24 mouse cellular contexts compared by ENCODE assay signal in the genomic region with DNA sequence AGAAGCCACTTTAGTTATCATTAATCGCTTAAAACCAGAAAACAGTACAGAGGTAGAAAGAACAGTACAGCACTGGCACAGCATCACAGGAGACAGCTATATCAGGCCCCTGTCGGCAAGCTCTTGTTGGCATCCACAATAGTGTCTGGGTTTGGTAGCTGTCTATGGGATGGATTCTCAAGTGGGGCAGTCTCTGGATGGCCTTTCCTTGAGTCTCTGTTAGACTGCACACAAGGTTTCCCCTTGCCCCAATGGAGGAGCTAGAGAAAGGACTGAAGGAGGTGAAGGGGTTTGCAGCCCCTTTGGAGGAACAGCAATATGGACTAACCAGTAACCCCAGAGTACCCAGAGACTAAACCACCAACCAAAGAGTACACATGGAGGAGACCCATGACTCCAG. TPM values are rescaled to one million over a fixed set of nuclear protein-coding genes. Genes with fewer than 3 reads are reported as not detected.
DNase-seq lines count a peak whose midpoint lies in the region; ATAC-seq lines count a peak whose summit lies in the region.
"Had no signal": no experiment of that assay in that cellular context is flagged by ENCODE, and none has a peak within 500 bp of the region (broad histone marks: within the 10 kb centered on the region; RNA-seq: fewer than 3 reads in every experiment).

No protein-coding gene starts in this region.

- no peaks in the 10 kb centered on the region for H3K4me1 ChIP-seq in hindbrain, embryonic 14.5 days (replicated peaks; ENCODE audit: control insufficient read depth, insufficient read depth, low read length)
- H3K4me1 ChIP-seq in hindbrain, embryonic 10.5 days (replicated peaks): no peaks in the 10 kb centered on the region
- H3K4me1 ChIP-seq in midbrain, embryonic 14.5 days (ENCODE audit: control insufficient read depth, insufficient read depth, low read length): no peaks in the 10 kb centered on the region
- no peaks in the 10 kb centered on the region for H3K4me1 ChIP-seq in midbrain, embryonic 16.5 days (ENCODE audit: control insufficient read depth, insufficient read depth, low read length)
- H3K4me1 ChIP-seq in limb, embryonic 10.5 days: no peaks in the 10 kb centered on the region
- H3K4me1 ChIP-seq: liver, embryonic 15.5 days; midbrain, embryonic 15.5 days had no signal

- no peak for DNase-seq in hindbrain, embryonic 14.5 days (ENCODE audit: low spot score)
- DNase-seq in hindbrain, embryonic 10.5 days (ENCODE audit: low spot score): no peak
- no peak for DNase-seq in midbrain, embryonic 14.5 days
- DNase-seq in limb, embryonic 10.5 days (ENCODE audit: low spot score): peak; percentile 33
- DNase-seq in yolk sac, embryonic 10.5 days (ENCODE audit: low spot score): peak; percentile 12
- no peak for DNase-seq in adrenal gland, adult 2 months
- DNase-seq: cerebellum, adult 18-20 months; cerebellum, postnatal 25 days; embryo, embryonic 11 days; gastrocnemius, postnatal 14 days; kidney, adult 18-20 months; kidney, postnatal 10 days; left cerebral cortex, postnatal 4 days; lung, postnatal 14 days; thymus, postnatal 36 days had no signal

- ATAC-seq in hindbrain, embryonic 14.5 days (ENCODE audit: low FRiP score): 0 out of 2 replicates have a peak, but pooled peaks have one; percentile 7
- ATAC-seq in midbrain, embryonic 14.5 days (ENCODE audit: low FRiP score, low TSS enrichment): peak; percentile 3; the same call in 1 of the 2 replicates
- no peak for ATAC-seq in midbrain, embryonic 16.5 days
- ATAC-seq: hindbrain, postnatal 0 days; midbrain, embryonic 15.5 days had no signal

- H3K27me3 ChIP-seq in hindbrain, embryonic 14.5 days (ENCODE audit: control insufficient read depth, insufficient read depth, low read length): no peaks in the 10 kb centered on the region
- H3K27me3 ChIP-seq in hindbrain, embryonic 10.5 days (ENCODE audit: insufficient read depth, poor library complexity, severe bottlenecking): no peaks in the 10 kb centered on the region
- no peaks in the 10 kb centered on the region for H3K27me3 ChIP-seq in midbrain, embryonic 14.5 days (ENCODE audit: control insufficient read depth, insufficient read depth, low read length)
- H3K27me3 ChIP-seq in midbrain, embryonic 16.5 days (ENCODE audit: control insufficient read depth, insufficient read depth, low read depth, low read length): no peaks in the 10 kb centered on the region
- H3K27me3 ChIP-seq in limb, embryonic 10.5 days (ENCODE audit: low read depth, poor library complexity, severe bottlenecking): no peaks in the 10 kb centered on the region
- H3K27me3 ChIP-seq: liver, embryonic 15.5 days; midbrain, embryonic 15.5 days had no signal

- WGBS in hindbrain, embryonic 14.5 days: 56% methylated on average over 2 of the region's 2 CpGs
- WGBS in hindbrain, embryonic 10.5 days: 56% methylated on average over 2 of the region's 2 CpGs
- WGBS in midbrain, embryonic 14.5 days: 53% methylated on average over 2 of the region's 2 CpGs
- WGBS in midbrain, embryonic 16.5 days: 52% methylated on average over 2 of the region's 2 CpGs
- 53% methylated on average over 2 of the region's 2 CpGs for whole genome bisulfite sequencing in limb, embryonic 10.5 days

- H3K9ac ChIP-seq in hindbrain, embryonic 14.5 days: no peak overlapping the region
- H3K9ac ChIP-seq in midbrain, embryonic 14.5 days (replicated peaks; ENCODE audit: low read length): no peak overlapping the region
- no peak overlapping the region for H3K9ac ChIP-seq in midbrain, embryonic 16.5 days (ENCODE audit: low read depth, low read length)
- H3K9ac ChIP-seq: liver, embryonic 15.5 days; midbrain, embryonic 15.5 days had no signal

- no peaks in the 10 kb centered on the region for H3K36me3 ChIP-seq in hindbrain, embryonic 14.5 days (replicated peaks; ENCODE audit: control insufficient read depth, insufficient read depth)
- H3K36me3 ChIP-seq in hindbrain, embryonic 10.5 days: no peaks in the 10 kb centered on the region
- no peaks in the 10 kb centered on the region for H3K36me3 ChIP-seq in midbrain, embryonic 14.5 days (ENCODE audit: control insufficient read depth, insufficient read depth, low read length)
- no peaks in the 10 kb centered on the region for H3K36me3 ChIP-seq in midbrain, embryonic 16.5 days (ENCODE audit: control insufficient read depth, insufficient read depth, low read length)
- H3K36me3 ChIP-seq in limb, embryonic 10.5 days: no peaks in the 10 kb centered on the region
- H3K36me3 ChIP-seq: liver, embryonic 15.5 days; midbrain, embryonic 15.5 days had no signal

- H3K4me3 ChIP-seq in hindbrain, embryonic 14.5 days (replicated peaks; ENCODE audit: low read length): no peak overlapping the region
- no peak overlapping the region for H3K4me3 ChIP-seq in hindbrain, embryonic 10.5 days
- H3K4me3 ChIP-seq in midbrain, embryonic 14.5 days (replicated peaks; ENCODE audit: low read depth, low read length): no peak overlapping the region
- H3K4me3 ChIP-seq in midbrain, embryonic 16.5 days (ENCODE audit: low read depth, low read length): no peak overlapping the region
- H3K4me3 ChIP-seq in limb, embryonic 10.5 days: no peak overlapping the region
- H3K4me3 ChIP-seq: liver, embryonic 15.5 days; midbrain, embryonic 15.5 days had no signal

- H3K27ac ChIP-seq in hindbrain, embryonic 14.5 days: no peak overlapping the region
- H3K27ac ChIP-seq in hindbrain, embryonic 10.5 days: no peak overlapping the region
- no peak overlapping the region for H3K27ac ChIP-seq in midbrain, embryonic 14.5 days (replicated peaks; ENCODE audit: low read depth, low read length)
- H3K27ac ChIP-seq in midbrain, embryonic 16.5 days (ENCODE audit: low read length): no peak overlapping the region
- no peak overlapping the region for H3K27ac ChIP-seq in limb, embryonic 10.5 days
- H3K27ac ChIP-seq: hindbrain, postnatal 0 days; liver, embryonic 15.5 days; midbrain, embryonic 15.5 days had no signal

- no peak overlapping the region for H3K4me2 ChIP-seq in hindbrain, embryonic 14.5 days (replicated peaks)
- H3K4me2 ChIP-seq in midbrain, embryonic 14.5 days (ENCODE audit: low read length): no peak overlapping the region
- H3K4me2 ChIP-seq in midbrain, embryonic 16.5 days (ENCODE audit: low read length): no peak overlapping the region
- H3K4me2 ChIP-seq: liver, embryonic 15.5 days; midbrain, embryonic 15.5 days had no signal

- H3K9me3 ChIP-seq in hindbrain, embryonic 14.5 days (ENCODE audit: control insufficient read depth, low read length): peaks cover 78% of the 10 kb centered on the region
- peaks cover 76% of the 10 kb centered on the region for H3K9me3 ChIP-seq in hindbrain, embryonic 10.5 days
- H3K9me3 ChIP-seq in midbrain, embryonic 14.5 days (ENCODE audit: control insufficient read depth, low read length): peaks cover 73% of the 10 kb centered on the region
- peaks cover 40% of the 10 kb centered on the region for H3K9me3 ChIP-seq in midbrain, embryonic 16.5 days (replicated peaks; ENCODE audit: control insufficient read depth, low read length, poor library complexity, severe bottlenecking)
- peaks cover 56% of the 10 kb centered on the region for H3K9me3 ChIP-seq in limb, embryonic 10.5 days (replicated peaks)
- H3K9me3 ChIP-seq: liver, embryonic 15.5 days had no signal

RNA-seq across cellular contexts. Expression of gene Trpm8, which starts 14.6 kb away (rescaled TPM):
- 0.10 and 0.17 TPM in 2 replicates for polyA plus RNA-seq in hindbrain, embryonic 14.5 days (2014; fragmentation: Nextera tagmentation; extraction: Ambion mirVana)
- polyA plus RNA-seq in hindbrain, embryonic 10.5 days (2016; fragmentation: Nextera tagmentation; extraction: Ambion mirVana): not detected in 2 replicates
- polyA plus RNA-seq in midbrain, embryonic 14.5 days (2014; fragmentation: Nextera tagmentation; extraction: Ambion mirVana): 0.14 TPM in 1 of 2 replicates, not detected in the other
- 0.11 and 0.17 TPM in 2 replicates for polyA plus RNA-seq in midbrain, embryonic 16.5 days (2015; fragmentation: Nextera tagmentation; extraction: Ambion mirVana)
- polyA plus RNA-seq in limb, embryonic 10.5 days (2016; fragmentation: Nextera tagmentation; extraction: Ambion mirVana): not detected in 2 replicates
- total RNA-seq in adrenal gland, adult 2 months (2021): not detected
- polyA plus RNA-seq in adrenal gland, adult 2 months (2012; rRNA removed): not detected in 2 replicates
- total RNA-seq: CH12.LX; gastrocnemius, postnatal 14 days; heart, postnatal 25 days; megakaryocyte, adult 5-6 weeks had no signal
- polyA plus RNA-seq: forebrain, embryonic 11.5 days; liver, embryonic 15.5 days; neural tube, embryonic 11.5 days had no signal

RNA-seq across cellular contexts. Expression of gene Hjurp, which starts 14.6 kb away (rescaled TPM):
- polyA plus RNA-seq in hindbrain, embryonic 14.5 days (2014; fragmentation: Nextera tagmentation; extraction: Ambion mirVana): 64.1 and 64.5 TPM in 2 replicates
- polyA plus RNA-seq in hindbrain, embryonic 10.5 days (2016; fragmentation: Nextera tagmentation; extraction: Ambion mirVana): 169 and 205 TPM in 2 replicates
- polyA plus RNA-seq in midbrain, embryonic 14.5 days (2014; fragmentation: Nextera tagmentation; extraction: Ambion mirVana): 52.9 and 80.2 TPM in 2 replicates
- 77.3 and 87.0 TPM in 2 replicates for polyA plus RNA-seq in midbrain, embryonic 16.5 days (2015; fragmentation: Nextera tagmentation; extraction: Ambion mirVana)
- polyA plus RNA-seq in limb, embryonic 10.5 days (2016; fragmentation: Nextera tagmentation; extraction: Ambion mirVana): 206 and 245 TPM in 2 replicates
- 10 to 100 TPM; 24.7 to 25.5 TPM for total RNA-seq in adrenal gland, adult 2 months (2021)
- 13.6 and 17.5 TPM in 2 replicates for polyA plus RNA-seq in adrenal gland, adult 2 months (2012; rRNA removed)

Comparison
In these comparisons a context has a peak if more than half of its experiments do, and no peak if none do; other contexts are left out.
1. DNase-seq: peak in limb, embryonic 10.5 days (single experiment) and yolk sac, embryonic 10.5 days (single experiment); none in hindbrain, embryonic 14.5 days (single experiment), hindbrain, embryonic 10.5 days (single experiment), midbrain, embryonic 14.5 days (single experiment) and adrenal gland, adult 2 months (single experiment).